Mouse (Mus musculus) lung, adult 2 months (tissue): ENCODE measurements around the gene Adamtsl2.

Experiments used
- CTCF ChIP-seq: fragments of 200-500 bp; IDR thresholded peaks from 2 replicates; pipeline ENCODE4 v1.5.1; 2011; ENCODE audit warnings: mild to moderate bottlenecking, low read length, control low read depth; ENCODE audit not compliant: insufficient read depth
- POLR2A ChIP-seq: fragments of 200-500 bp; IDR thresholded peaks from 2 replicates; pipeline ENCODE4 v1.6.1; 2011; ENCODE audit warnings: low read depth, mild to moderate bottlenecking, control low read depth, low read length, borderline replicate concordance; ENCODE audit errors: extremely low read depth

- no peak for TF ChIP-seq POLR2A
- TF ChIP-seq CTCF = no peak
Observed at GRCm38 (mm10) chr2:27114169-27114568, 35.0 kb downstream of the Adamtsl2 start.
